Comparison of ENCODE assay signal across 8 mouse cellular contexts in genomic region chr7:35056436-35056864, GRCm38 (mm10). TPM values are rescaled to one million over a fixed set of nuclear protein-coding genes. Genes with fewer than 3 reads are reported as not detected.
A peak's percentile ranks its signal among the peaks of the same experiment; 100 is the strongest.
DNase-seq lines count a peak whose midpoint lies in the region; ATAC-seq and TF ChIP-seq lines count a peak whose summit lies in the region.

Gene Cebpg (minus strand): TSS chr7:35056573.

- peak; percentile 86 for DNase-seq in adipocyte (ENCODE audit: low spot score)
- peak; percentile 97 for DNase-seq in gastrocnemius, postnatal 10 days
- DNase-seq in induced T-regulatory cell, adult 2 months (ENCODE audit: low read depth): peak; percentile 96
- DNase-seq in left cerebral cortex, adult 8-10 months (ENCODE audit: low spot score in 2 of 2): peak; percentile 93 to 99
- peak; percentile 97 for DNase-seq in right cerebral cortex, adult 18-20 months
- peak; percentile 98 for DNase-seq in urinary bladder, adult 2 months (ENCODE audit: low spot score)

- H3K27ac ChIP-seq in cortical plate, adult 2 months (ENCODE audit: insufficient read depth, low read length): peak within 1 kb of the TSS; percentile 79

- peak within 1 kb of the TSS; percentile 79 for H3K4me3 ChIP-seq in cortical plate, adult 2 months (ENCODE audit: insufficient read depth, low read length)

- peak; percentile 96 for ATAC-seq in megakaryocyte, adult 5-6 weeks (ENCODE audit: poor library complexity, severe bottlenecking)

- TF ChIP-seq CTCF in cortical plate, adult 2 months (IDR thresholded peaks at IDR 0.05; ENCODE audit: extremely low read depth, insufficient read depth, low read length): no peak

- H3K4me1 ChIP-seq in cortical plate, adult 2 months (ENCODE audit: control insufficient read depth, insufficient read depth, low read length): peaks cover 7% of the 10 kb centered on the region; the same call in 1 of the 2 replicates

- TF ChIP-seq POLR2A in cortical plate, adult 2 months (IDR thresholded peaks at IDR 0.05; ENCODE audit: extremely low read depth, insufficient read depth, low read length): peak; percentile 59

RNA-seq across cellular contexts. Expression of gene Cebpg, which starts in this region (rescaled TPM):
- 25.8 and 27.7 TPM in 2 replicates for polyA plus RNA-seq in cortical plate, adult 2 months (2012; rRNA removed)
- total RNA-seq in gastrocnemius, postnatal 10 days (2021): 10 to 100 TPM; 19.7 to 25.9 TPM
- 10 to 100 TPM; 29.4 to 43.7 (median 35.0) TPM for total RNA-seq in left cerebral cortex, adult 8-10 months (2022)
- 29.8 and 33.5 TPM in 2 replicates for total RNA-seq in megakaryocyte, adult 5-6 weeks (2015)
- total RNA-seq in megakaryocyte, adult 5-6 weeks (2017): 60.1 and 86.5 TPM in 2 replicates
- polyA plus RNA-seq in urinary bladder, adult 2 months (2012; rRNA removed): 27.0 and 30.3 TPM in 2 replicates

Comparison
In these comparisons a context has a peak if more than half of its experiments do, and no peak if none do; other contexts are left out.
1. Peak in every context shown above with its lines: DNase-seq, ATAC-seq, H3K4me3 ChIP-seq and H3K27ac ChIP-seq.